Mouse (Mus musculus): ENCODE data around the gene Mbip. TPM values are rescaled to one million over a fixed set of nuclear protein-coding genes. Genes with fewer than 3 reads are reported as not detected.
A peak's percentile ranks its signal among the peaks of the same experiment; 100 is the strongest.

Gene Mbip
- polyA plus RNA-seq, 1 experiment from 2014 or later = 46.3 TPM

- Histone ChIP-seq H3K9me3 (no peaks in the 10 kb centered on the region), H3K4me3 (no peak overlapping the region), H3K4me1 (peaks cover 4% of the 10 kb centered on the region; the same call in 1 of the 2 replicates), H3K4me2 (no peak overlapping the region), H3K27me3 (peaks cover 5% of the 10 kb centered on the region), H3K36me3 (no peaks in the 10 kb centered on the region), H3K9ac (no peak overlapping the region), H3K27ac (no peak overlapping the region)
- 73% methylated on average over 6 of the region's 6 CpGs for WGBS
- ATAC-seq (ENCODE audit: insufficient number of reproducible peaks, insufficient read depth, low FRiP score, low TSS enrichment, low read depth) = no peak
Observed at GRCm38 (mm10) chr12:56305758-56306157, 39.9 kb downstream of the Mbip start.

GRCm38 (mm10) chr12:56302321-56303017, 43.2 kb downstream of the Mbip start:
- H3K4me3 ChIP-seq = peak overlapping the region; percentile 41
- peak overlapping the region; percentile 60; the same call in 1 of the 2 replicates for H3K9ac ChIP-seq
- H3K27me3 ChIP-seq = peaks cover 8% of the 10 kb centered on the region
- no peak for ATAC-seq (ENCODE audit: insufficient number of reproducible peaks, insufficient read depth, low FRiP score, low TSS enrichment, low read depth)
- peaks cover 14% of the 10 kb centered on the region; the same call in 1 of the 2 replicates for H3K4me1 ChIP-seq
- no peaks in the 10 kb centered on the region for H3K36me3 ChIP-seq
- WGBS = 29% methylated on average over 4 of the region's 4 CpGs
- H3K4me2 ChIP-seq = peak overlapping the region; percentile 71
- H3K27ac ChIP-seq = no peak overlapping the region
- H3K9me3 ChIP-seq = no peaks in the 10 kb centered on the region

DNA sequence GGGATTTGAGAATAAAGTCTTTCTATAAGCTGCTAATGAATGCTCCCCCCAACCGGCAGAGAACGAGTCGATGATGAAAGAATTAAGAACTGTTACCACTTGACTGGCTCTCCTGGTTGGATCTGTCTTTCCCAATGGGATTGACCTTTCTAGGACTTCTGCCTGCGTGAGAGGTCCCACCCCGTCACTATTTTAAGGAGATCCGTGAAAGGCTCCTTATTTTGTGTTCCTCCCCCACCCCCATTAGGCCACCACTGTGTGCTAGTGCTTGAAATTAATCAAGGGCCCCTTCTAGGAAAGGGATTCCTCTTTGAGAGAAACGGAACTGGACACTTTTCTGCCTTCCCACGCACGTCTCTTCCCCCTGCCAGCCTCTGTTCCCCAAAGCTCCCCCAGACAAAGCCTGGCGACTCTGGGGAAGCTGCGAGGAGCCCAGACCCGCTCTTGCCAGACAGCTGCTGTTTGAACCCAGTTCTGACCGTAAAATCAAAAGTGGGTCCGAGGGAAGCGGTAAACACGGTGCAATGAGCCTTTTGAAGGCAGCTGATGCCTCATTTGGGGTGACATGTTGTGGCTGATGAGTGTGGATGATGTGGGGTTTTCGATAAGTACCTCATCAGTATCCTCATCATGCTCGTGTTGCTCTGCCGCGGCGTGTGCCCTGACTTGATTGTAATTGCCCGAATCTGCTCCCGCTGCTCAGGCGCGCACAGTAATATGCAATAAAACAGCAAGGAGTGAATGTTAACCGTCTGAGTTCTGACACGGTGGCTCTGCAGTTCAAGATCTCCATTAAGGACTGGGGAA, 44.0 kb downstream of the Mbip start:
- WGBS = 14% methylated on average over 27 of the region's 27 CpGs
- Histone ChIP-seq H3K27me3 (peaks cover 8% of the 10 kb centered on the region), H3K4me1 (peaks cover 20% of the 10 kb centered on the region), H3K9me3 (no peaks in the 10 kb centered on the region), H3K4me2 (peak overlapping the region; percentile 71), H3K36me3 (no peaks in the 10 kb centered on the region), H3K27ac (no peak overlapping the region), H3K4me3 (peak overlapping the region; percentile 41), H3K9ac (peak overlapping the region; percentile 60)
- no peak for ATAC-seq (ENCODE audit: insufficient number of reproducible peaks, insufficient read depth, low FRiP score, low TSS enrichment, low read depth)

DNA sequence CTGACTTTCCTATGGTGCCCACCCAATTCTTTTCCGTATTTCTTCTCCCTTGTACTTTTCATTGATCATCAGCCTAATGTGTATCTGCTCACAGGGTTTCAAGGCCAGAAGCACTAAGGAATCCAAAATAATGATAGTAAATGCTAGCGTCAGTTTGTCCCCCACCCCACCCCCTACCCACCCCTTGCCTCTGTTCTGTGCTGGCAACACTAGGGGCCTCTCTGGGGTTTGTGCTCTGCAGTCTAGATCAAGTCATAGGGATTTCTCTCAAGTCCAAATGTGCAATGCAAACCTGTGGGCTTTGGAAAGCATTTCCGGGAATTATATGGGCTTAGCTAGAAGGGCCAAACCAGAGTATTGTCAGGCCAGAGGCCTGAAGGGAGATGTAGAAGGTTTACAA, 46.1 kb downstream of the Mbip start:
- no peaks in the 10 kb centered on the region for H3K9me3 ChIP-seq
- ATAC-seq (ENCODE audit: insufficient number of reproducible peaks, insufficient read depth, low FRiP score, low TSS enrichment, low read depth) = no peak
- no peak overlapping the region for H3K4me2 ChIP-seq
- H3K9ac ChIP-seq = no peak overlapping the region
- H3K4me1 ChIP-seq = peaks cover 23% of the 10 kb centered on the region
- H3K27me3 ChIP-seq = peaks cover 8% of the 10 kb centered on the region
- H3K4me3 ChIP-seq = no peak overlapping the region
- no peak overlapping the region for H3K27ac ChIP-seq
- 60% methylated on average over 3 of the region's 3 CpGs for WGBS
- H3K36me3 ChIP-seq = no peaks in the 10 kb centered on the region

- Histone ChIP-seq H3K4me1 (peaks cover 23% of the 10 kb centered on the region), H3K27ac (no peak overlapping the region), H3K27me3 (peaks cover 8% of the 10 kb centered on the region), H3K4me2 (no peak overlapping the region), H3K9me3 (no peaks in the 10 kb centered on the region), H3K4me3 (no peak overlapping the region), H3K9ac (no peak overlapping the region), H3K36me3 (no peaks in the 10 kb centered on the region)
- 29% methylated on average over 1 of the region's 1 CpGs for WGBS
- ATAC-seq (ENCODE audit: insufficient number of reproducible peaks, insufficient read depth, low FRiP score, low TSS enrichment, low read depth) = no peak
Observed at GRCm38 (mm10) chr12:56298919-56299318, 46.8 kb downstream of the Mbip start.

DNA sequence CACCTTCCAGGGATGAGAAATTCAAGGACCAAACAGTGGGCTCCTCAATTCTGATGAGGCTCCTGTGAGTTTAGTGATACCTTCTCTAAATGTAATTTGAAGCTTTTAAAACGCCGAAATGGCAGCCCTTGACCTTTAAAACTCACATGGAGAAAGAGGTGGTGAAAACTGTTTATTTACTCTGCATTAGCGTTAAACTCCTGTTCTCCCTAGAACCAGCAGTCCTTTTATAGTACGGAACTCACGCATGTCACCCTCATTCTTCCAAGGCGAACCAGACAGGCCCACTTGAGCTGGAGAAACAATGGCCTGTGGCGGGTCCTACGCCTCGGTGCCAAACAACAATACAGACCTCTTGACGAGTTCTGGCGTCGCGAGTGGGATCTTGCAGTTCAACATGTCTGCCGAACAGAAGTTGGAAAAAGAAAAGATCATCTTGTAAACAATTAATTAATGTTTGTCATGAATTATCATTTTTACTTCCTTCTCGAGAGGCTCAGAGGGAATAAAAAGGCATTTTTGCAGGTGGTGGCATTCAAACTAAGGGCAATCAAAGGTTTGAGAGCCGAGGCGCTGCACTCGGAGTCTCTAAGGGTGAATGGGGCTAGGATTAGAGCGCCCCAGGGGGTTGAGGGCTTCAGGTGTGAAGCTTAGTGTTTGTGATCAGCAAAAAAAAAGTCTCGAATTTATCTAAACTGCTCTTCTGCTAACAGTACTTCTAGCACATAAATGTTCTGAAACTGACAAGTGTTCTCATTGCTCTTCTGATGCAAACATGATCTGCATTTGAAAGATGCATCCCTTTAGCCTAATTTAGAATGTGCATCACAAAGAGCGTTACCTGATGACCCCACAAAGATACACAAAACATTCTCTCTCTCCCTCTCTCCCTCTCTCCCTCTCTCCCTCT, 47.5 kb downstream of the Mbip start:
- H3K36me3 ChIP-seq = no peaks in the 10 kb centered on the region
- no peak overlapping the region for H3K27ac ChIP-seq
- H3K9me3 ChIP-seq = no peaks in the 10 kb centered on the region
- 0 out of 2 replicates have a peak overlapping the region, but pooled peaks have one; percentile 4 for H3K4me2 ChIP-seq
- peaks cover 23% of the 10 kb centered on the region for H3K4me1 ChIP-seq
- WGBS = 21% methylated on average over 21 of the region's 21 CpGs
- H3K9ac ChIP-seq = no peak overlapping the region
- H3K27me3 ChIP-seq = peaks cover 8% of the 10 kb centered on the region
- H3K4me3 ChIP-seq = no peak overlapping the region
- no peak for ATAC-seq (ENCODE audit: insufficient number of reproducible peaks, insufficient read depth, low FRiP score, low TSS enrichment, low read depth)

DNA sequence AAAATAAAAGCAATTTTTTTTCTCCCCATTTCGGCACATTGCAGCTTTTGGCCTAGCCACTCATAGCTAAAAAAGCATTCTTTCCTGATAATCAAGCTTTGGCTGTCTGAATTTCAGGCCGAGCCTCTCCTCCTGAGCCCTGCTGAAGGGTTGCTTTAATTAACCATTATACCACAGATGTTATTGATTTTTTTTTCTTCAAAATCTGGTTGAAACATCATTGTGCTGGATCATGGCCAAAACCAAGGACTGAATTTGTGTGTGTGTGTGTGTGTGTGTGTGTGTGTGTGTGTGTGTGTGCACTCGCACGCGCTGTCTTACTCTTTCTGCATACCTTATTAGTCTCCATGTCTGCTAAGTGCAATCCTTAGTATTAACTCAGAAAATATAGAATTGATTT, 48.6 kb downstream of the Mbip start:
- no peak; the same call in 1 of the 2 replicates for ATAC-seq (ENCODE audit: insufficient number of reproducible peaks, insufficient read depth, low FRiP score, low TSS enrichment, low read depth)
- WGBS = 26% methylated on average over 5 of the region's 5 CpGs
- peaks cover 5% of the 10 kb centered on the region for H3K27me3 ChIP-seq
- H3K4me2 ChIP-seq = no peak overlapping the region
- H3K9ac ChIP-seq = no peak overlapping the region
- no peak overlapping the region for H3K4me3 ChIP-seq
- H3K36me3 ChIP-seq = no peaks in the 10 kb centered on the region
- H3K4me1 ChIP-seq = peaks cover 23% of the 10 kb centered on the region
- no peak overlapping the region for H3K27ac ChIP-seq
- no peaks in the 10 kb centered on the region for H3K9me3 ChIP-seq

DNA sequence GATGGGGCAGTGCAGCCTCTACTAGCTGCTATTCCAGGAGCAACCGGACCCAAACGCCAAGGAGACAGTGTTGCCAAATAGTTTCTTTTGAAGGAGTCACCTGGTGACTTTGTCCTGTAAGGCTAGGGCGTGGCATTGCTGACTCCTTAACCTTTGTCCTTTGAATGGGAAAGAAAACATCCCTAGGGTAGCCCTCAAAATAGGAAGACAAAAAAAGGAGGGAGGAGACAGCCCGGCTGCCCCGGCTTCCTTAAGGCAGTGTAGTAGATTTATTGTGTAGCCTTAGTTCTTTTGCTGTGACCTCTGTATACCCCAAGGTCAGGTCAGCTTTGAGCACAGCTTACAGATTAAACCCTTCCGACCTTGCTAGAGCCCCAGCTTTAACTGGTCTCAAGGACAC, 49.2 kb downstream of the Mbip start:
- H3K4me3 ChIP-seq = no peak overlapping the region
- H3K36me3 ChIP-seq = no peaks in the 10 kb centered on the region
- no peak overlapping the region for H3K4me2 ChIP-seq
- H3K9me3 ChIP-seq = no peaks in the 10 kb centered on the region
- no peak for ATAC-seq (ENCODE audit: insufficient number of reproducible peaks, insufficient read depth, low FRiP score, low TSS enrichment, low read depth)
- WGBS = 26% methylated on average over 6 of the region's 6 CpGs
- H3K27ac ChIP-seq = no peak overlapping the region
- H3K27me3 ChIP-seq = peaks cover 5% of the 10 kb centered on the region
- peaks cover 19% of the 10 kb centered on the region for H3K4me1 ChIP-seq
- H3K9ac ChIP-seq = no peak overlapping the region

- no peaks in the 10 kb centered on the region for H3K36me3 ChIP-seq
- H3K4me2 ChIP-seq = no peak overlapping the region
- H3K9me3 ChIP-seq = no peaks in the 10 kb centered on the region
- no peak for ATAC-seq (ENCODE audit: insufficient number of reproducible peaks, insufficient read depth, low FRiP score, low TSS enrichment, low read depth)
- no peaks in the 10 kb centered on the region for H3K27me3 ChIP-seq
- H3K4me3 ChIP-seq = no peak overlapping the region
- H3K4me1 ChIP-seq = peaks cover 19% of the 10 kb centered on the region
- no peak overlapping the region for H3K9ac ChIP-seq
- 81% methylated on average over 3 of the region's 3 CpGs for WGBS
- no peak overlapping the region for H3K27ac ChIP-seq
Observed at GRCm38 (mm10) chr12:56295160-56295559, 50.5 kb downstream of the Mbip start.

DNA sequence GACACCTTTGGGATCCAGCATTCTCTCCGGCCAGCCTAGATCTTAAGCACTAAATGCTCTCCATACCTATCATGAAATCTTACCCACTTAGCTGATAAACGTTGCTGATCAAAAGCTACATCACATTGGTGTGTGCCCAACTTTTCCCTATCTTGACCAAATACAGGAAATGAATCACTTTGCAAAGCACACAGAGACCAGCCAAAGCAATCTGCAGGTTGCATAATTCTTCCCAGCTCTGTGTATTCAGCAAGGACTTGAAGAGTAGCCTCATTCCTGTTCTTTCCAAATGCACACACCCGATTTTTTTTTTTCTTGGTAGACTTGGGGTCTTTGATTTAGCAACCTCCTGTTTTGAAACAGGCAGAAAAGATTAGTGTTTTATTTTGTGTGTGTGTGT, 57.1 kb downstream of the Mbip start:
- Histone ChIP-seq H3K9me3 (no peaks in the 10 kb centered on the region), H3K27ac (no peak overlapping the region), H3K27me3 (no peaks in the 10 kb centered on the region), H3K4me1 (no peaks in the 10 kb centered on the region), H3K36me3 (no peaks in the 10 kb centered on the region), H3K4me2 (no peak overlapping the region), H3K9ac (no peak overlapping the region), H3K4me3 (no peak overlapping the region)
- no peak for ATAC-seq (ENCODE audit: insufficient number of reproducible peaks, insufficient read depth, low FRiP score, low TSS enrichment, low read depth)
- WGBS = 69% methylated on average over 3 of the region's 3 CpGs

- no peaks in the 10 kb centered on the region for H3K36me3 ChIP-seq
- H3K4me2 ChIP-seq = no peak overlapping the region
- no peaks in the 10 kb centered on the region for H3K9me3 ChIP-seq
- no peak overlapping the region for H3K4me3 ChIP-seq
- no peak overlapping the region for H3K27ac ChIP-seq
- WGBS = 97% methylated on average over 14 of the region's 14 CpGs
- H3K9ac ChIP-seq = no peak overlapping the region
- ATAC-seq (ENCODE audit: insufficient number of reproducible peaks, insufficient read depth, low FRiP score, low TSS enrichment, low read depth) = no peak
- H3K4me1 ChIP-seq = no peaks in the 10 kb centered on the region
- H3K27me3 ChIP-seq = no peaks in the 10 kb centered on the region
Observed at GRCm38 (mm10) chr12:56286828-56287227, 58.9 kb downstream of the Mbip start.
